12 mouse cellular contexts compared by ENCODE assay signal in genomic region chr6:142877221-142877620, GRCm38 (mm10).
DNase-seq lines count a peak whose midpoint lies in the region; ATAC-seq lines count a peak whose summit lies in the region.
"Had no signal": no experiment of that assay in that cellular context is flagged by ENCODE, and none has a peak within 500 bp of the region (broad histone marks: within the 10 kb centered on the region; RNA-seq: fewer than 3 reads in every experiment).

No protein-coding gene starts in this region.

- ATAC-seq in limb, embryonic 12.5 days (ENCODE audit: insufficient number of reproducible peaks, insufficient read depth, low FRiP score, low TSS enrichment, low read depth): no peak
- ATAC-seq in liver, embryonic 11.5 days (replicated peaks; ENCODE audit: low FRiP score): no peak

- no peaks in the 10 kb centered on the region for H3K9me3 ChIP-seq in heart, embryonic 10.5 days
- no peaks in the 10 kb centered on the region for H3K9me3 ChIP-seq in limb, embryonic 12.5 days
- no peaks in the 10 kb centered on the region for H3K9me3 ChIP-seq in liver, embryonic 11.5 days (ENCODE audit: control insufficient read depth, low read length)
- H3K9me3 ChIP-seq: megakaryocyte, embryonic 14.5 days had no signal

- DNase-seq in heart, embryonic 10.5 days (ENCODE audit: low spot score): no peak
- DNase-seq in heart, adult 9 months (ENCODE audit: low spot score in 2 of 2): no peak
- DNase-seq in thymus, postnatal 14 days: peak; percentile 39
- DNase-seq in thymus, adult 18-20 months: no peak
- DNase-seq in adrenal gland, postnatal 4 days (ENCODE audit: low spot score in 2 of 2): no peak
- no peak for DNase-seq in liver, embryonic 11.5 days (ENCODE audit: low spot score)
- DNase-seq in adrenal gland, postnatal 14 days: no peak
- DNase-seq: adrenal gland, postnatal 25 days; cerebellum, postnatal 36 days had no signal

- no peak overlapping the region for H3K4me3 ChIP-seq in heart, embryonic 10.5 days
- no peak overlapping the region for H3K4me3 ChIP-seq in limb, embryonic 12.5 days (replicated peaks)
- H3K4me3 ChIP-seq in liver, embryonic 11.5 days (ENCODE audit: low read depth, low read length): no peak overlapping the region
- H3K4me3 ChIP-seq: left cerebral cortex, adult 2 months; megakaryocyte, embryonic 14.5 days had no signal

- no peak overlapping the region for H3K4me2 ChIP-seq in limb, embryonic 12.5 days
- no peak overlapping the region for H3K4me2 ChIP-seq in liver, embryonic 11.5 days

- no peaks in the 10 kb centered on the region for H3K36me3 ChIP-seq in heart, embryonic 10.5 days
- no peaks in the 10 kb centered on the region for H3K36me3 ChIP-seq in limb, embryonic 12.5 days
- no peaks in the 10 kb centered on the region for H3K36me3 ChIP-seq in liver, embryonic 11.5 days (ENCODE audit: control insufficient read depth, insufficient read depth, low read length)

- peaks cover 40% of the 10 kb centered on the region for H3K4me1 ChIP-seq in heart, embryonic 10.5 days
- peaks cover 49% of the 10 kb centered on the region for H3K4me1 ChIP-seq in limb, embryonic 12.5 days (replicated peaks)
- peaks cover 3% of the 10 kb centered on the region for H3K4me1 ChIP-seq in liver, embryonic 11.5 days (replicated peaks; ENCODE audit: control insufficient read depth, insufficient read depth, low read length)

- no peak overlapping the region for H3K9ac ChIP-seq in limb, embryonic 12.5 days (replicated peaks)
- H3K9ac ChIP-seq in liver, embryonic 11.5 days (ENCODE audit: low read depth, low read length): no peak overlapping the region

- 85% methylated on average over 6 of the region's 6 CpGs for WGBS in heart, embryonic 10.5 days
- WGBS in limb, embryonic 12.5 days: 77% methylated on average over 6 of the region's 6 CpGs
- WGBS in liver, embryonic 11.5 days: 79% methylated on average over 6 of the region's 6 CpGs

- H3K27me3 ChIP-seq in heart, embryonic 10.5 days (ENCODE audit: insufficient read depth, poor library complexity, severe bottlenecking): no peaks in the 10 kb centered on the region
- H3K27me3 ChIP-seq in limb, embryonic 12.5 days: no peaks in the 10 kb centered on the region
- H3K27me3 ChIP-seq in liver, embryonic 11.5 days (replicated peaks; ENCODE audit: control insufficient read depth, insufficient read depth, low read length): no peaks in the 10 kb centered on the region
- H3K27me3 ChIP-seq: megakaryocyte, embryonic 14.5 days had no signal

- peak overlapping the region; percentile 59; the same call in 1 of the 2 replicates for H3K27ac ChIP-seq in heart, embryonic 10.5 days
- H3K27ac ChIP-seq in limb, embryonic 12.5 days: 0 out of 2 replicates have a peak overlapping the region, but pooled peaks have one; percentile 57
- no peak overlapping the region for H3K27ac ChIP-seq in liver, embryonic 11.5 days (ENCODE audit: low read depth, low read length)
- H3K27ac ChIP-seq: left cerebral cortex, adult 2 months had no signal
